Mouse (Mus musculus) lung, adult 2 months (tissue): ENCODE measurements at regions not wholly inside any gene's neighbourhood (a gene's known extent, or its start where the extent isn't known, plus 50 kb on each side); places are given as distances from the start of the nearest gene placed in this dataset.

Experiments
- CTCF ChIP-seq: fragments of 200-500 bp; IDR thresholded peaks from 2 replicates; pipeline ENCODE4 v1.5.1; 2011; ENCODE audit warnings: mild to moderate bottlenecking, low read length, control low read depth; ENCODE audit not compliant: insufficient read depth
- POLR2A ChIP-seq: fragments of 200-500 bp; IDR thresholded peaks from 2 replicates; pipeline ENCODE4 v1.6.1; 2011; ENCODE audit warnings: low read depth, mild to moderate bottlenecking, control low read depth, low read length, borderline replicate concordance; ENCODE audit errors: extremely low read depth

- no peak for TF ChIP-seq POLR2A
- no peak for TF ChIP-seq CTCF
Measured at GRCm38 (mm10) chr1:189497031-189497430, 95.0 kb upstream of the Kcnk2 start.
